Mouse (Mus musculus): ENCODE data around the gene Ltc4s. TPM values are rescaled to one million over a fixed set of nuclear protein-coding genes. Genes with fewer than 3 reads are reported as not detected.
A peak's percentile ranks its signal among the peaks of the same experiment; 100 is the strongest.

The Ltc4s gene
- polyA plus RNA-seq, 1 experiment from 2014 or later = 4.2 TPM

DNA sequence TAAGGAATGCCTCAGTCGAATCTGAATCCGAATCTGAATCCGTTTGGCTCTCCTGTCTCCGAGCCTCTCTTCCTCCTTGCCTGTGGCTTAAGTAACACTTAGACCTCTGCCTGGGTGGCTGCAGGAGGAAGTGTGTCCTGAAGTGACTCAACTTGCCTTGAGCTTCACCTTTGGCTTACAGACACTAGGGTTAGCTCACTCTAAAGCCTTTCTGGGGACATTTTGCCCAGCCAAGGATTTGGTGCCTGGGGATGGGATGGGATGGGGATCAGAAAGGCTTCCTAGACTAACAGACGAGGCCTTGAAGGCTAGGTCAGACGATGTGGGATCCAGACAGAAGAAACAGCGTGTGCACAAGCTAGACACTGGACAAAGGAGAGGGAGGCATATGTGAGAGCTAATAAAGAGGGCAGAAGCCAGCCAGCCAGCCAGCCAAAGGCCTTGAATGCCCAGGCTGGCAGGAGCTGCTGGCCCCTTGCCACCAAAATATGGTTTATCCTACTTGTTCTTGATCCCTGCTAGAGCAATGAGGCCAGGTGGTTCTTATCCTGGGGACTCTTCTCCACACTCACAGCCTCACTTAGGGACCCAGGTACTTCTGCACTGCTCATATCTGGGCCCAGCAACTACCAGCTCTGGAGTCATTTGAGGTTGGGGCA, 9.0 kb downstream of the Ltc4s start:
- no peak for ATAC-seq
- H3K4me2 ChIP-seq (replicated peaks) = no peak overlapping the region; the same call in 1 of the 2 replicates
- WGBS = 46% methylated on average over 7 of the region's 7 CpGs

DNA sequence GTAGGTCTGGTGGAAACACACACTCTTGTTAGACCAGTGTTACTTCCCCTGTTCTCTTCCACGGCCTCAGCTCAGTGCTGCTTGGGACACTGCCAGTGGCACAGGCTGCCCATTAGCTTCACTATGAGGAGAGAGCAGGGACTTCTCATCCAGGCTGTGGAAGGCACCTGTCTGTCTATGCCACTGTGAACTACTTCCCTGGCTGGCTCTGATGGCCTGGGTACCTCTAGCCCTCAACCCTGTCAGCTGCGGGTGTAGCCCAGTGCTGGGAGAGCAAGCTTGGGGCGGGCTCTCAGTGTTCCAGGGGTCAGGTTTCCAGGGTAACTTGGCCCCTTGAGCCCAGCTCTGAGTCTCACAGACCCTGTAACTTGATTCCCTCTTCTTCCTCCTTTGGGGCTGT, 9.6 kb downstream of the Ltc4s start:
- H3K4me1 ChIP-seq (replicated peaks) = peaks cover 35% of the 10 kb centered on the region
- H3K4me2 ChIP-seq (replicated peaks) = no peak overlapping the region
- WGBS = 44% methylated on average over 3 of the region's 3 CpGs
- H3K4me3 ChIP-seq (replicated peaks) = no peak overlapping the region
- H3K36me3 ChIP-seq = peaks cover 21% of the 10 kb centered on the region
- H3K9me3 ChIP-seq = no peaks in the 10 kb centered on the region
- H3K27ac ChIP-seq = no peak overlapping the region
- H3K9ac ChIP-seq = no peak overlapping the region
- no peak for ATAC-seq
- no peaks in the 10 kb centered on the region for H3K27me3 ChIP-seq (replicated peaks)

More for the DNA sequence above, 9.0 kb downstream of the Ltc4s start:
- Histone ChIP-seq H3K9me3 (no peaks in the 10 kb centered on the region), H3K4me1 (replicated peaks) (peaks cover 31% of the 10 kb centered on the region), H3K36me3 (peaks cover 27% of the 10 kb centered on the region), H3K9ac (no peak overlapping the region), H3K27me3 (replicated peaks) (no peaks in the 10 kb centered on the region), H3K4me3 (replicated peaks) (no peak overlapping the region), H3K27ac (no peak overlapping the region)

DNA sequence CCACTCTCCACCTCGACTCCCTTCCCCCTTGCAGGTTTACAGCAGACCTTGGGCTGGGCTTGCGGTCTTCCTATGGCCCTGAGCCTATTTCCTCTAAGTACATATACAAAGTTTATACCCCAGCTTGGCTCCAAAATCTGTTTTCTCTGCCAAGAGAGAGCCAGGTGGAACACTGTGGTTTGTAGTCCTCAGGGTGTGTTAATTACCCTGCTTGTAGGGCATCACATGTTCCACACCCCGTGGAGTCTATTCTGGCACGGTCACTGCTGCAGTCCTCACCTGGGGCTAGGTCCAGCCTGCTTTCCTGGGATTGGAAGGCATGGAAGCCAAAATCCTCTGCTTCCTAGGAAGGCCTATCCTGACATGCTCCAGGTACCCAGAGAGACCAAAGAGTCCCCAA, 10.7 kb downstream of the Ltc4s start:
- H3K4me1 ChIP-seq (replicated peaks) = peaks cover 41% of the 10 kb centered on the region
- no peak overlapping the region for H3K4me3 ChIP-seq (replicated peaks)
- no peak overlapping the region for H3K27ac ChIP-seq
- no peak for ATAC-seq
- no peaks in the 10 kb centered on the region for H3K9me3 ChIP-seq
- no peaks in the 10 kb centered on the region for H3K27me3 ChIP-seq (replicated peaks)
- WGBS = 87% methylated on average over 4 of the region's 4 CpGs
- no peak overlapping the region for H3K4me2 ChIP-seq (replicated peaks)
- peaks cover 12% of the 10 kb centered on the region; the same call in 1 of the 2 replicates for H3K36me3 ChIP-seq
- no peak overlapping the region for H3K9ac ChIP-seq

DNA sequence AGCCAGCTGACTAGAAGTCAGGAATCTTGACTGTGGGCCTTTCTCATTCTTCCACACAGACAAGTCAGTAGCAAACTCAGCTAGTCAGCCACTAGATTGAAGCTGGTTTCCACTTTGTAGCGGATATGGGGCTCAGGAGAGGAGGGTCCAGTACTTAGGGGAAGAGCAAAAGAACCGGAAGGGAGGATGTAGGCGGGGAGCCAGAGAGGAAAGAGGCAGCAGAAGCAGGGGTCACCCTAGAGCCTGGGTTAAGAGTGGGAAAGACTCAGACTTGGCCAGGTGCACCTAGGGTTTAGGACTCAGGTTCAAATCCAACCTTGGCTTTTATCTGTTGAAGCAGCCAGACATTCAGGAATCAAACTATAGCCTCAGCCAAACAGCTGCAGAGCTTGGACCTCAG, 11.2 kb downstream of the Ltc4s start:
- peaks cover 7% of the 10 kb centered on the region; the same call in 1 of the 2 replicates for H3K36me3 ChIP-seq
- peaks cover 42% of the 10 kb centered on the region for H3K4me1 ChIP-seq (replicated peaks)
- H3K4me3 ChIP-seq (replicated peaks) = no peak overlapping the region
- ATAC-seq = no peak
- H3K4me2 ChIP-seq (replicated peaks) = peak overlapping the region; percentile 94; the same call in 1 of the 2 replicates
- no peak overlapping the region for H3K27ac ChIP-seq
- H3K9ac ChIP-seq = no peak overlapping the region
- H3K9me3 ChIP-seq = no peaks in the 10 kb centered on the region
- no peaks in the 10 kb centered on the region for H3K27me3 ChIP-seq (replicated peaks)
- 82% methylated on average over 3 of the region's 3 CpGs for WGBS

DNA sequence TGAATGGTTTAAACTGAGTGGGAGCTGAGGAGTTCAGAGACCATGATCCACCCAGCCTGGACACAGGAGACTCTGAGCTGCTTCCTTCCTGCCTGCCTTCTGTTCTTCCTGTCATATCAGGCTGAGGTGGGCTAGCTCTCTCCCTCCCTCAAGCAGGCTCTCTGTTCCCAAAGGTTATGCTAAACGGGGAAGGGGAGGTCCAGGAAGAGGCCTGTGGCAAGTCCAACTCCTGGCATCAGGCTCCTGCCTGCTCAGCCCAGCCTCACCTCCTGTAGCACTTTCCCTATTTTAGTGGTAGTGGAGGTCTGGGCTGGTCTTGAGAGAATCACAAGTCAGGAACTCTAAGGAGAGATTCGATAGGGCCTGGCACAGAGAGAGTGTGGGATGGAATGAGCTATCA, 12.0 kb downstream of the Ltc4s start:
- Histone ChIP-seq H3K4me2 (replicated peaks) (peak overlapping the region; percentile 94), H3K27ac (0 out of 2 replicates have a peak overlapping the region, but pooled peaks have one; percentile 91), H3K9ac (peak overlapping the region; percentile 94), H3K4me1 (replicated peaks) (peaks cover 42% of the 10 kb centered on the region), H3K9me3 (no peaks in the 10 kb centered on the region), H3K27me3 (replicated peaks) (no peaks in the 10 kb centered on the region), H3K36me3 (no peaks in the 10 kb centered on the region), H3K4me3 (replicated peaks) (peak overlapping the region; percentile 95)
- no peak for ATAC-seq
- 34% methylated on average over 2 of the region's 2 CpGs for WGBS

DNA sequence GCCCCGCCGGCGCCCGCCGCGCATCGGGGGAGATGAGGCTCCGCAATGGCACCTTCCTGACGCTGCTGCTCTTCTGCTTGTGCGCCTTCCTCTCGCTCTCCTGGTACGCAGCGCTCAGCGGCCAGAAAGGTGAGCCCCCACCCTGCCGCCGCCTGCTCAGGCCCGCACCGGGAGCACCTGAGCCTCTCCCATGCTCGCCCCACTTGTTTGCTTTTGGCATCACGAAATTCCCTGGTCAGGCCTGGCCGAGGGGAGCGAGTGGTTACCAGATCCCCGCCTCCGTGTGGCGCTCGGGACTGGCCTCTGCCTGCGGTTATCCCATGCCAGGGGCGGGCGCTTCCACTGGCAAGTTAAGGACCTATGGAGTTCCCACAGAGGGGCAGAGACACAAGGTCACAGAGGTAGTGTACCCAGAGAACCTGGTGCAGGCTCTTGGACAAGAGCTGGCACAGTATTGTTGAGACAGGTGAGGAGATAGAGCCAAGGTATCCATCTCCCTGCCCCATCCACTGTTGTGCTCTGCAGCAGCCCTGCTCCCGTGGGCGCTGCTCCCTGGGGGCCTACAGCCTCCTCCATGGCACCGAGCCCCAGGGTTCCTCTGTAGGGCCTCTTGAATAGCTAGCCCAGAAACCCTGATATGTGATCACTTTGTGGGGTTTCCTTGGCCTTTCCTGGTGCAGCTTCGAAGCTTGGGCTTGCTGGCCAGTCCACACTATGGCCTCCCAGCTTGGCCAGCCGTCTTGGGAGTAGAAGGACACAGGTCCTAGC, 12.6 kb downstream of the Ltc4s start:
- Histone ChIP-seq H3K36me3 (no peaks in the 10 kb centered on the region), H3K4me3 (replicated peaks) (peak overlapping the region; percentile 95), H3K9ac (peak overlapping the region; percentile 94), H3K27ac (peak overlapping the region; percentile 91), H3K9me3 (no peaks in the 10 kb centered on the region), H3K4me2 (replicated peaks) (peak overlapping the region; percentile 94), H3K4me1 (replicated peaks) (peaks cover 38% of the 10 kb centered on the region), H3K27me3 (replicated peaks) (no peaks in the 10 kb centered on the region)
- 3% methylated on average over 34 of the region's 34 CpGs for WGBS
- peak; percentile 24 for ATAC-seq

DNA sequence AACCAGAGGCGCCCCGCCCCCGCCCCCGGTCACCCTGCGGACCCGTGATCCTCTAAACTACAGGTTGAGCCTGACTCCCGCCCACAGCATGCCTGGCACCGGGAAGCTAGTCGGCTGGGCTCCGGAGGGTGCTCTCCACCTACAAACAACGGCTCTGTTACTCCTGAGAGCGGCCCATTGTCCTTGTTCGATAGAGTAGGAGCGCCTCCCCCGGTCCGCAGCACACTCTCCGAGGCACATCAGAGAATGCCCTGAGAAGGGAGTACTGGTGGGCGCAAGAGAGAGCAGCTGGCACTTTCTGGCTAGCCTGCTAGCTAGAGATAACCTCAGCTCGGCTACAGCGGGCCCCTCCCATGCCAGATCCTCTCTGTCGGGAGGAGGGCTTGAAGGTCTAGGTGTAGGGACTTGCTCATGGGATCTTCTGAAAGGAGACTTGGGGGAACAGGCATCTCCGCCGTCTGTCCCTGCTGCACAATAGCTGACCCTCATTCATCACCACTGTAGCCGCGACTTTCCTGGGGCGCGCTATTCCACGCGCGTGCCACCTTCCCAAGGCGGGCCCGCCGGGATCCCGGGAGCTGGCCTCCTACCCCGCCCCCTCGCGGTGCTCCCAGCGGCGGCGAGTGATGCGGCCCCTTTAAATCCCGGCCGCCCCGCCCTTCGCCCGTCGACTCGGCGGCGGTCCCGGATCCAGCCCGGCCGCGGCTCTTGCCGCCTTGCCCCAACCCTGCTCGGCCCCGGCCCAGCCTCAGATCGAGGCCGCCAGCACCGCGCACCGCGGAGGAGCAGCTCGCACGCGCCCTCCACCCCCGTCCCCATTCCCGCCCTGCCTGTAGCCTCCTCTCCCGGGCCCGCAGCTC, 13.5 kb downstream of the Ltc4s start:
- H3K36me3 ChIP-seq = no peaks in the 10 kb centered on the region
- no peaks in the 10 kb centered on the region for H3K27me3 ChIP-seq (replicated peaks)
- peak; percentile 90 for ATAC-seq
- peak overlapping the region; percentile 94 for H3K4me2 ChIP-seq (replicated peaks)
- H3K27ac ChIP-seq = peak overlapping the region; percentile 91
- peaks cover 33% of the 10 kb centered on the region for H3K4me1 ChIP-seq (replicated peaks)
- H3K4me3 ChIP-seq (replicated peaks) = peak overlapping the region; percentile 95
- peak overlapping the region; percentile 94 for H3K9ac ChIP-seq
- WGBS = under 1% methylated on average over 70 of the region's 70 CpGs
- H3K9me3 ChIP-seq = no peaks in the 10 kb centered on the region

DNA sequence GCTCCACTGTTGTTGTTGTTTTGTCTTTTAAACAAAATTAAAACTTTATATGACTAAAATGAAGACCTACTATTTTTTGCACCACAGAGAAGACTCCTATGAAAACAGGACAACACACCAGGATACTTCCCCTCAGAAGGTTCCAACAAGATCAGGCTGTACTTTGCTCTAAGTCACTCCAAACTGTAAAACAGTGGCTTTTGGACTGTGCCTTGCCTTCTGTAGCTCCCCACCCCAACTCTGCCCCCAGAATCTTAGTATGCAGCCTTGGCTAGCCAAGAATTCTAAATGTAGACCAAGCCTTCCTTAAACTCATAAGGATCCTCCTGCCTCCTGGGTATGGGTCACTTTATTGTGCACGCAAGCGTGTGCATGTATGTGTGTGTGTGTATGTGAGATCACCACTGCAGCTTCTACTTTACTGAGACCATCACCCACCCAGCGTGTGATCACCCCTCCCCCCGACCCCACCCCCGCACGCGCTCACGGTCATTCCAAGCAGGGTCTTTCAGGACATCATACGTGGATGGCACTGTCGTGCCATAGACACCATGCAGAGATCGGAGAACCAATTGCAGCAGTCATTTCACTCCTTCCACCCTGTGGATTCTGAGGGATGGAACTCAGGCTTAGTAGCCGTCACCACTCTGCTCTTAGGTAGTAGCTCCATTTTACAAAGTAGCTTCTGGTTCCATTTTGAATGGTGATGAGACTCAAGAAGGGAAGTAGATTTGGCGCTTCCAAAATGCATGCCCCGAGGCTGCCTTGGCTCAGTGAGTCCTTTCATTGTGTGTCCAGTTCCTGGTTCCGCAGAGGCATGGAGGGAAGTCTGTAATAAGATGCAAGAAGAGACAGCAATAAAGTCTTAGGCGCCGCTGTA, 14.4 kb downstream of the Ltc4s start:
- peak; percentile 1; the same call in 1 of the 2 replicates for ATAC-seq
- Histone ChIP-seq H3K36me3 (no peaks in the 10 kb centered on the region), H3K9me3 (no peaks in the 10 kb centered on the region), H3K27ac (peak overlapping the region; percentile 91), H3K4me2 (replicated peaks) (peak overlapping the region; percentile 94), H3K9ac (peak overlapping the region; percentile 94), H3K4me1 (replicated peaks) (peaks cover 33% of the 10 kb centered on the region), H3K4me3 (replicated peaks) (peak overlapping the region; percentile 95), H3K27me3 (replicated peaks) (no peaks in the 10 kb centered on the region)
- 5% methylated on average over 17 of the region's 17 CpGs for WGBS

DNA sequence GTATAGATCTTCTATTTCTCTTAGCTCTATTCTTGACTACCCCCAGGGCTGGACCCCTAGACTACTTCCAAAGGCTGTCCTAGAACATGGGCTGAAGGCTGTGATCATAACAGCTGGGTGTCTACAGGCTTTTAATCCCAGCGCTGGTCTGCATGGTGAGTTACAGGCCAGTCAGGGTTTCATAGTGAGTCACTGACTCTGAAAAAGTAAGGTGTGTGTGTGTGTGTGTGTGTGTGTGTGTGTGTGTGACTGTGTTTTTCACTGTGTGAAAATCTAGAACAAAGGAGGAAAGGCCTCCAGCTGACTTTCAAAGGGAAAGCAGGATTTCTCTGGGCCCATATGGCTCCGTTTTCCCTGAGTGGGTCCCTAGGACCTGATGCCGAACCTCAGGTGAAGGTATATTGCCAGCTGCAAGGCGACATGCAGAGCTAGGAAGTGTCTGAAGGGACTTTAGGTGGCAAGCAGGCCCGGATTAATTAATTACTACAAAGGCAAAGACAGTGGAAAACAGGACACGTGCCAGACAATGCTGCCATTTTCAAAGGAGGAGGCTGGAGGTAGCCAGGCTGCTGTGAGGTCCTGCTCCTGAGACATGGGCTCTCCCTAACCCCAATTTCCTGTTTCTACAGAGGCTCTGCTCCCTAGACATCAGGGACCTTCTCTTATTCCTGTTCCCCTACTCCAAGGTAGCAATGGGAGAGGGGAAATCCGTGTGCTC, 15.7 kb downstream of the Ltc4s start:
- Histone ChIP-seq H3K4me3 (replicated peaks) (no peak overlapping the region), H3K27me3 (replicated peaks) (no peaks in the 10 kb centered on the region), H3K36me3 (no peaks in the 10 kb centered on the region), H3K4me1 (replicated peaks) (peaks cover 30% of the 10 kb centered on the region), H3K9me3 (no peaks in the 10 kb centered on the region), H3K9ac (no peak overlapping the region), H3K27ac (no peak overlapping the region), H3K4me2 (replicated peaks) (peak overlapping the region; percentile 94; the same call in 1 of the 2 replicates)
- 61% methylated on average over 7 of the region's 7 CpGs for WGBS
- no peak for ATAC-seq

DNA sequence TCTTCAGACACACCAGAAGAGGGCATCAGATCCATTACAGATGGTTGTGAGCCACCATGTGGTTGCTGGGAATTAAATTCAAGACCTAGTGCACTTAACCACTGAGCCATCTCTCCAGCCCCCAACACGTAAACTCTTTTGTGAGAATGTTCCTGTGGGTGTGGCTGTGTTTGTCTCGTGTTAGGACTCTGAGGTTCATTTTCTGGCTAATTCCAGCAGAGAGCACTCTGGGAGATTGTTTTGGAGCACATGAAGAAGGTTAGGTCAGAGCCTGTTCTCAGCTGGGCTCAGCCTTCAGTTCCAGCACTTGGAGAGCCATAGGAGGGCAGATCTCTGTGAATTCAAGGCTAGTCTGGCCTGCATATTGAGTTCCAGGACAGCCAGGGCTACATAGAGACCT, 18.6 kb downstream of the Ltc4s start:
- H3K9me3 ChIP-seq = no peaks in the 10 kb centered on the region
- no peak for ATAC-seq
- no peaks in the 10 kb centered on the region for H3K36me3 ChIP-seq
- no peak overlapping the region for H3K9ac ChIP-seq
- H3K27me3 ChIP-seq (replicated peaks) = no peaks in the 10 kb centered on the region
- H3K27ac ChIP-seq = no peak overlapping the region
- H3K4me2 ChIP-seq (replicated peaks) = no peak overlapping the region
- whole genome bisulfite sequencing = 55% methylated on average over 2 of the region's 2 CpGs
- peaks cover 26% of the 10 kb centered on the region for H3K4me1 ChIP-seq (replicated peaks)
- no peak overlapping the region for H3K4me3 ChIP-seq (replicated peaks)

DNA sequence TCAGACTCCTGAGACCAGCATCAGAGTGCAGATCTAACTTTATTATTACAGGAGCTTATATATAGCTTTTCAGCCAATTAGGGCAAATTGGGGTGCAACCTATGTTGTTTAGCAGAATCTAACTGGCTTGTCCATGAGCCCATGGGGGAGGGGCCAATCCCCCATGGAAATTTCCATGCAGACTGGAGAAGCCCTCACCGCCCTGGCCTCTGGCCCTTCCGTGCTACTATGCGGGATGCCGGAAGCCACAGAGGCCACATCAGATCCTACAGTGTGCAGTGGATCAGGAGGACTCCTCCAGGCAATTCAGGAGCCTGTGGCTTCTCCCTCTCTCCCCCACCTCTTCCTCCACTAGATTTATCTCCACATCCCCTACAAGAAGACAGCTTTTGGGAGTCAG, 20.6 kb downstream of the Ltc4s start:
- Histone ChIP-seq H3K27ac (no peak overlapping the region), H3K9ac (no peak overlapping the region), H3K4me1 (replicated peaks) (peaks cover 24% of the 10 kb centered on the region), H3K36me3 (no peaks in the 10 kb centered on the region), H3K4me2 (replicated peaks) (no peak overlapping the region), H3K27me3 (replicated peaks) (no peaks in the 10 kb centered on the region), H3K9me3 (no peaks in the 10 kb centered on the region), H3K4me3 (replicated peaks) (no peak overlapping the region)
- ATAC-seq = no peak
- WGBS = 66% methylated on average over 4 of the region's 4 CpGs
